Mouse (Mus musculus) limb, embryonic 14.5 days (tissue): ENCODE measurements around the gene Chmp3. TPM values are rescaled to one million over a fixed set of nuclear protein-coding genes. Genes with fewer than 3 reads are reported as not detected.

Source experiments
- ATAC-seq: fragments of 200-750 bp; cut with Nextera tagmentation; 2 replicates; pipeline ENCODE4 v1.8.0; 2017; ENCODE audit warnings: low read depth, moderate number of reproducible peaks, moderate TSS enrichment; ENCODE audit not compliant: low FRiP score
- DNase-seq: peaks from one replicate; pipeline ENCODE4 v3.0.0-alpha.2; 2015; ENCODE audit warnings: low spot score
- H3K27ac ChIP-seq: fragments of 300-500 bp; sonication (generic); replicated peaks from 2 replicates; pipeline ENCODE4 v1.5.1; 2014; ENCODE audit warnings: low read depth, mild to moderate bottlenecking, low read length, moderate library complexity, mixed read lengths
- H3K27me3 ChIP-seq: fragments of 300-500 bp; sonication (generic); 2 replicates; pipeline ENCODE4 v1.6.1; 2014; ENCODE audit warnings: low read length, mixed read lengths; ENCODE audit not compliant: control insufficient read depth, insufficient read depth
- H3K36me3 ChIP-seq: fragments of 300-500 bp; sonication (generic); 2 replicates; pipeline ENCODE4 v1.6.1; 2014; ENCODE audit warnings: mild to moderate bottlenecking, low read length, moderate library complexity, mixed read lengths; ENCODE audit not compliant: control insufficient read depth, insufficient read depth
- H3K4me1 ChIP-seq: fragments of 300-500 bp; sonication (generic); 2 replicates; pipeline ENCODE4 v1.6.1; 2014; ENCODE audit warnings: antibody characterized with exemption, low read length, mixed read lengths; ENCODE audit not compliant: control insufficient read depth, insufficient read depth
- H3K4me2 ChIP-seq: fragments of 300-500 bp; sonication (generic); replicated peaks from 2 replicates; pipeline ENCODE4 v1.6.1; 2014; ENCODE audit warnings: low read depth, mild to moderate bottlenecking, low read length, moderate library complexity; ENCODE audit not compliant: severe bottlenecking
- H3K4me3 ChIP-seq: fragments of 300-500 bp; sonication (generic); replicated peaks from 2 replicates; pipeline ENCODE4 v1.5.1; 2014; ENCODE audit warnings: low read length
- H3K9ac ChIP-seq: fragments of 300-500 bp; sonication (generic); 2 replicates; pipeline ENCODE4 v1.6.1; 2014; ENCODE audit warnings: mild to moderate bottlenecking, low read depth, low read length, moderate library complexity; ENCODE audit not compliant: severe bottlenecking
- H3K9me3 ChIP-seq: fragments of 300-500 bp; sonication (generic); 2 replicates; pipeline ENCODE4 v1.6.1; 2016; ENCODE audit warnings: low read length; ENCODE audit not compliant: control insufficient read depth
- POLR2A ChIP-seq: fragments of 200-500 bp; IDR thresholded peaks from 2 replicates; pipeline ENCODE4 v1.8.0; 2012; ENCODE audit warnings: inconsistent platforms, mild to moderate bottlenecking, moderate library complexity, borderline replicate concordance; ENCODE audit not compliant: insufficient read depth, insufficient read length; ENCODE audit errors: extremely low read depth
- WGBS: fragments of 180-500 bp; shearing (Covaris S2); extraction: QIAGEN DNeasy Blood & Tissue Kit; methylation state at CpG from one replicate; pipeline ENCODE4 v1.1.7; 2014; 5-methylcytosine and 5-hydroxymethylcytosine counted together
- polyA plus RNA-seq, 2 experiments: library from polyadenylated mRNA; depleted of rRNA in 1 of 2; stranded (reverse) in 1 of 2; unstranded in 1 of 2; fragments of >200 nt; fragmentation: Nextera tagmentation in 1 of 2; extraction: Ambion mirVana in 1 of 2; gene quantifications; 2 replicates each; pipeline versions ENCODE4 v1.2.1 to v1.2.3; 2012 to 2014

Gene Chmp3
- polyA plus RNA-seq, 2 experiments: 57.2 to 64.4 TPM

GRCm38 (mm10) chr6:71530176-71530575, 13.4 kb upstream of the Chmp3 start:
- ATAC-seq (no peak), DNase-seq (no peak)
- no peaks in the 10 kb centered on the region for H3K9me3 ChIP-seq
- no peak for TF ChIP-seq POLR2A
- H3K9ac ChIP-seq: no peak overlapping the region
- H3K4me1 ChIP-seq: no peaks in the 10 kb centered on the region
- no peak overlapping the region for H3K4me3 ChIP-seq
- no peak overlapping the region for H3K27ac ChIP-seq
- no peak overlapping the region for H3K4me2 ChIP-seq
- no peaks in the 10 kb centered on the region for H3K36me3 ChIP-seq
- 79% methylated on average over 8 of the region's 8 CpGs for WGBS
- H3K27me3 ChIP-seq: no peaks in the 10 kb centered on the region

GRCm38 (mm10) chr6:71537286-71537685, 6.3 kb upstream of the Chmp3 start:
- no peak overlapping the region for H3K27ac ChIP-seq
- ATAC-seq (no peak), DNase-seq (no peak)
- no peak overlapping the region for H3K9ac ChIP-seq
- H3K4me2 ChIP-seq: no peak overlapping the region
- no peaks in the 10 kb centered on the region for H3K36me3 ChIP-seq
- no peaks in the 10 kb centered on the region for H3K4me1 ChIP-seq
- TF ChIP-seq POLR2A: no peak
- H3K27me3 ChIP-seq: no peaks in the 10 kb centered on the region
- H3K9me3 ChIP-seq: no peaks in the 10 kb centered on the region
- no peak overlapping the region for H3K4me3 ChIP-seq

GRCm38 (mm10) chr6:71555507-71555951, 11.9 kb downstream of the Chmp3 start:
- WGBS: 91% methylated on average over 2 of the region's 2 CpGs
- Histone ChIP-seq H3K9me3 (no peaks in the 10 kb centered on the region), H3K27ac (no peak overlapping the region), H3K4me3 (no peak overlapping the region), H3K9ac (no peak overlapping the region), H3K4me2 (no peak overlapping the region), H3K4me1 (no peaks in the 10 kb centered on the region), H3K36me3 (peaks cover 4% of the 10 kb centered on the region), H3K27me3 (no peaks in the 10 kb centered on the region)
- ATAC-seq: no peak
- no peak for DNase-seq
- no peak for TF ChIP-seq POLR2A

- H3K9me3 ChIP-seq: no peaks in the 10 kb centered on the region
- no peak for ATAC-seq
- 92% methylated on average over 2 of the region's 2 CpGs for WGBS
- no peaks in the 10 kb centered on the region for H3K27me3 ChIP-seq
- no peak overlapping the region for H3K9ac ChIP-seq
- no peak overlapping the region for H3K27ac ChIP-seq
- no peak overlapping the region for H3K4me3 ChIP-seq
- H3K36me3 ChIP-seq: peaks cover 8% of the 10 kb centered on the region
- H3K4me1 ChIP-seq: no peaks in the 10 kb centered on the region
- no peak for DNase-seq
- TF ChIP-seq POLR2A: no peak
- no peak overlapping the region for H3K4me2 ChIP-seq
These were observed 13.2 kb downstream of the Chmp3 start for GRCm38 (mm10) chr6:71556826-71557225.

- H3K9me3 ChIP-seq: no peaks in the 10 kb centered on the region
- H3K4me2 ChIP-seq: no peak overlapping the region
- no peaks in the 10 kb centered on the region for H3K4me1 ChIP-seq
- H3K27me3 ChIP-seq: no peaks in the 10 kb centered on the region
- no peak for TF ChIP-seq POLR2A
- no peak overlapping the region for H3K27ac ChIP-seq
- WGBS: 87% methylated on average over 3 of the region's 3 CpGs
- ATAC-seq (no peak), DNase-seq (no peak)
- no peak overlapping the region for H3K9ac ChIP-seq
- H3K4me3 ChIP-seq: no peak overlapping the region
- H3K36me3 ChIP-seq: peaks cover 7% of the 10 kb centered on the region
These were observed 25.0 kb downstream of the Chmp3 start for GRCm38 (mm10) chr6:71568616-71569015.

GRCm38 (mm10) chr6:71569025-71569424, 25.4 kb downstream of the Chmp3 start:
- TF ChIP-seq POLR2A: no peak
- H3K27ac ChIP-seq: no peak overlapping the region
- H3K36me3 ChIP-seq: peaks cover 7% of the 10 kb centered on the region
- no peaks in the 10 kb centered on the region for H3K27me3 ChIP-seq
- no peak for ATAC-seq
- no peak overlapping the region for H3K4me2 ChIP-seq
- H3K9ac ChIP-seq: no peak overlapping the region
- H3K9me3 ChIP-seq: no peaks in the 10 kb centered on the region
- no peak for DNase-seq
- no peaks in the 10 kb centered on the region for H3K4me1 ChIP-seq
- no peak overlapping the region for H3K4me3 ChIP-seq
- WGBS: 48% methylated on average over 2 of the region's 2 CpGs
